Mouse (Mus musculus): ENCODE results near the gene Smim27.

- no peak for TF ChIP-seq EP300 (IDR thresholded peaks at IDR 0.05; ENCODE audit: low read depth)
- no peak for TF ChIP-seq CTCF (IDR thresholded peaks at IDR 0.05; ENCODE audit: low read depth)
These were observed 42.2 kb upstream of the Smim27 start for GRCm38 (mm10) chr4:40227131-40227530.

All from liver, embryonic 14.5 days (tissue).